Mouse (Mus musculus) olfactory bulb, adult 2 months (tissue): ENCODE results near the gene Pim3.

ENCODE experiments used
- CTCF ChIP-seq: fragments of 200-500 bp; IDR thresholded peaks from 2 replicates; pipeline ENCODE4 v1.5.1; 2012; ENCODE audit warnings: low read depth, mild to moderate bottlenecking, low read length, moderate library complexity; ENCODE audit not compliant: insufficient read depth
- POLR2A ChIP-seq: fragments of 200-500 bp; IDR thresholded peaks from 2 replicates; pipeline ENCODE4 v1.6.1; 2012; ENCODE audit warnings: mild to moderate bottlenecking, low read depth, low read length, moderate library complexity; ENCODE audit not compliant: insufficient read depth

GRCm38 (mm10) chr15:88848661-88849060 is 13.3 kb upstream of the Pim3 start:
- TF ChIP-seq POLR2A (no peak), CTCF (no peak)
